Mouse (Mus musculus): ENCODE data around the gene Psd4. TPM values are rescaled to one million over a fixed set of nuclear protein-coding genes. Genes with fewer than 3 reads are reported as not detected.

Gene Psd4
- polyA plus RNA-seq, 1 experiment from 2014 or later, result 0.08 TPM

GRCm38 (mm10) chr2:24425630-24426029, 58.2 kb downstream of the Psd4 start:
- TF ChIP-seq CTCF (IDR thresholded peaks at IDR 0.05), result no peak
- ChIA-PET CTCF (interaction anchor here (0.6 kb wide), 1 partner anchor 17 kb away, joined by 3 read pairs; no protein-coding TSS in a partner anchor), POLR2A (interaction anchor here (1.2 kb wide), 1 partner anchor 11 kb away, joined by 3 read pairs; no protein-coding TSS in a partner anchor)
- DNase-seq (ENCODE audit: low read depth, low spot score) (no peak), ATAC-seq (no peak)
- in situ Hi-C loops (cut with MboI; ENCODE audit: low pct_unique_long_range_greater_than_20kb), result no loop called here
- H3K27me3 ChIP-seq, result no peaks in the 10 kb centered on the region

GRCm38 (mm10) chr2:24427866-24428675, 60.7 kb downstream of the Psd4 start:
- ATAC-seq (peak; percentile 95), DNase-seq (ENCODE audit: low read depth, low spot score) (no peak)
- TF ChIP-seq CTCF (IDR thresholded peaks at IDR 0.05), result peak; percentile 29
- in situ Hi-C loops (cut with MboI; ENCODE audit: low pct_unique_long_range_greater_than_20kb), result no loop called here
- no peaks in the 10 kb centered on the region for H3K27me3 ChIP-seq
- ChIA-PET POLR2A (interaction anchor here (0.7 to 1.4 kb wide), 4 partner anchors 36 to 47 kb away, joined by 3 to 4 read pairs (median 3); no protein-coding TSS in a partner anchor), CTCF (interaction anchor here (1.3 to 1.9 kb wide), 3 partner anchors 10 to 138 kb away, joined by 4 to 6 read pairs (median 5); no protein-coding TSS in a partner anchor)

- in situ Hi-C loops (cut with MboI; ENCODE audit: low pct_unique_long_range_greater_than_20kb), result no loop called here
- CTCF ChIA-PET, result interaction anchor here (1.9 kb wide), 1 partner anchor 9 kb away, joined by 6 read pairs; no protein-coding TSS in a partner anchor
- H3K27me3 ChIP-seq, result no peaks in the 10 kb centered on the region
- POLR2A ChIA-PET, result no interaction called here
- no peak for TF ChIP-seq CTCF (IDR thresholded peaks at IDR 0.05)
- DNase-seq (ENCODE audit: low read depth, low spot score) (no peak), ATAC-seq (no peak)
Measured at GRCm38 (mm10) chr2:24429806-24430205, 62.4 kb downstream of the Psd4 start.

- ChIA-PET CTCF (interaction anchor here (0.9 to 3.5 kb wide), 4 partner anchors 11 to 129 kb away, joined by 3 to 14 read pairs (median 4); no protein-coding TSS in a partner anchor), POLR2A (interaction anchor here (0.7 to 1.9 kb wide), 5 partner anchors 21 to 43 kb away, joined by 3 to 5 read pairs (median 4); no protein-coding TSS in a partner anchor)
- H3K27me3 ChIP-seq, result no peaks in the 10 kb centered on the region
- in situ Hi-C loops (cut with MboI; ENCODE audit: low pct_unique_long_range_greater_than_20kb), result no loop called here
- ATAC-seq (peak; percentile 93), DNase-seq (ENCODE audit: low read depth, low spot score) (no peak)
- TF ChIP-seq CTCF (IDR thresholded peaks at IDR 0.05), result no peak
Measured at GRCm38 (mm10) chr2:24434670-24435069, 67.3 kb downstream of the Psd4 start.

- ATAC-seq, result no peak
- DNase-seq (ENCODE audit: low read depth, low spot score), result no peak
- no peaks in the 10 kb centered on the region for H3K27me3 ChIP-seq
- in situ Hi-C loops (cut with MboI; ENCODE audit: low pct_unique_long_range_greater_than_20kb), result no loop called here
- ChIA-PET CTCF (interaction anchor here (0.9 kb wide), 1 partner anchor 43 kb away, joined by 3 read pairs; no protein-coding TSS in a partner anchor), POLR2A (interaction anchor here (1.2 to 1.6 kb wide), 2 partner anchors 14 to 38 kb away, joined by 3 to 5 read pairs; no protein-coding TSS in a partner anchor)
- no peak for TF ChIP-seq CTCF (IDR thresholded peaks at IDR 0.05)
Measured at GRCm38 (mm10) chr2:24435699-24436098, 68.3 kb downstream of the Psd4 start.

GRCm38 (mm10) chr2:24440056-24440455, 72.7 kb downstream of the Psd4 start:
- DNase-seq (ENCODE audit: low read depth, low spot score), result peak; percentile 81
- peak; percentile 91 for ATAC-seq
- H3K27me3 ChIP-seq, result no peaks in the 10 kb centered on the region
- in situ Hi-C loops (cut with MboI; ENCODE audit: low pct_unique_long_range_greater_than_20kb), result no loop called here
- POLR2A ChIA-PET, result interaction anchor here (1.3 to 3.8 kb wide), 3 partner anchors 13 to 34 kb away, joined by 3 to 31 read pairs (median 6); partner anchors contain the start of gene Pax8
- CTCF ChIA-PET, result interaction anchor here (1.0 to 1.9 kb wide), 6 partner anchors 12 to 39 kb away, joined by 3 to 6 read pairs (median 4); no protein-coding TSS in a partner anchor
- no peak for TF ChIP-seq CTCF (IDR thresholded peaks at IDR 0.05)

- in situ Hi-C loops (cut with MboI; ENCODE audit: low pct_unique_long_range_greater_than_20kb), result no loop called here
Measured at GRCm38 (mm10) chr2:24441899-24442298, 74.5 kb downstream of the Psd4 start.

GRCm38 (mm10) chr2:24442303-24442925, 75.0 kb downstream of the Psd4 start:
- ChIA-PET POLR2A (interaction anchor here (0.7 to 2.5 kb wide), 4 partner anchors 10 to 34 kb away, joined by 3 to 6 read pairs (median 4); no protein-coding TSS in a partner anchor), CTCF (interaction anchor here (1.1 to 2.0 kb wide), 4 partner anchors 10 to 34 kb away, joined by 3 to 7 read pairs (median 4); no protein-coding TSS in a partner anchor)
- H3K27me3 ChIP-seq, result no peaks in the 10 kb centered on the region
- no peak for TF ChIP-seq CTCF (IDR thresholded peaks at IDR 0.05)
- DNase-seq (ENCODE audit: low read depth, low spot score), result no peak
- no peak for ATAC-seq
- in situ Hi-C loops (cut with MboI; ENCODE audit: low pct_unique_long_range_greater_than_20kb), result no loop called here

More at GRCm38 (mm10) chr2:24441899-24442298, 74.5 kb downstream of the Psd4 start:
- no peak for TF ChIP-seq CTCF (IDR thresholded peaks at IDR 0.05)
- CTCF ChIA-PET, result interaction anchor here (1.1 to 2.0 kb wide), 6 partner anchors 10 to 34 kb away, joined by 3 to 7 read pairs (median 5); no protein-coding TSS in a partner anchor
- DNase-seq (ENCODE audit: low read depth, low spot score) (no peak), ATAC-seq (no peak)
- no peaks in the 10 kb centered on the region for H3K27me3 ChIP-seq
- POLR2A ChIA-PET, result interaction anchor here (0.5 to 3.8 kb wide), 6 partner anchors 10 to 1265 kb away, joined by 3 to 31 read pairs (median 4); partner anchors contain the start of gene Pax8

GRCm38 (mm10) chr2:24443256-24443790, 75.9 kb downstream of the Psd4 start:
- ChIA-PET POLR2A (interaction anchor here (0.9 kb wide), 1 partner anchor 9 kb away, joined by 3 read pairs; no protein-coding TSS in a partner anchor), CTCF (interaction anchor here (1.3 kb wide), 1 partner anchor 9 kb away, joined by 3 read pairs; no protein-coding TSS in a partner anchor)
- in situ Hi-C loops (cut with MboI; ENCODE audit: low pct_unique_long_range_greater_than_20kb), result no loop called here
- ATAC-seq (no peak), DNase-seq (ENCODE audit: low read depth, low spot score) (no peak)
- H3K27me3 ChIP-seq, result no peaks in the 10 kb centered on the region
- TF ChIP-seq CTCF (IDR thresholded peaks at IDR 0.05), result no peak
